8 mouse cellular contexts compared by ENCODE assay signal in genomic region chr11:74830256-74831161, GRCm38 (mm10). TPM values are rescaled to one million over a fixed set of nuclear protein-coding genes. Genes with fewer than 3 reads are reported as not detected.
DNase-seq lines count a peak whose midpoint lies in the region; ATAC-seq and TF ChIP-seq lines count a peak whose summit lies in the region.

Gene Mnt (plus strand): TSS chr11:74830920.

- H3K4me2 ChIP-seq in forebrain, postnatal 0 days (ENCODE audit: low read depth) = peak within 1 kb of the TSS; percentile 78
- H3K4me2 ChIP-seq in lung, embryonic 15.5 days = peak within 1 kb of the TSS; percentile 89

- peak within 1 kb of the TSS; percentile 56 to 80 for H3K4me3 ChIP-seq in MEL (ENCODE audit: control insufficient read depth in 1 of 2, insufficient read depth in 1 of 2, low read depth in 2 of 2, low read length in 2 of 2)
- H3K4me3 ChIP-seq in cerebellum, adult 2 months (replicated peaks; ENCODE audit: insufficient read depth, low read depth, low read length) = peak within 1 kb of the TSS; percentile 92
- peak within 1 kb of the TSS; percentile 99 for H3K4me3 ChIP-seq in forebrain, postnatal 0 days (ENCODE audit: low read depth, low read length)
- H3K4me3 ChIP-seq in lung, embryonic 15.5 days = peak within 1 kb of the TSS; percentile 80

- peak within 1 kb of the TSS; percentile 81 for H3K9ac ChIP-seq in MEL (ENCODE audit: control insufficient read depth, low read depth, low read length, poor library complexity, severe bottlenecking)
- peak within 1 kb of the TSS; percentile 97 for H3K9ac ChIP-seq in forebrain, postnatal 0 days
- H3K9ac ChIP-seq in lung, embryonic 15.5 days = peak within 1 kb of the TSS; percentile 72

- TF ChIP-seq EP300 in MEL (IDR thresholded peaks at IDR 0.05; ENCODE audit: low read depth in 1 of 2, low read length in 2 of 2) = no peak

- peak; percentile 88 for ATAC-seq in forebrain, postnatal 0 days
- peak; percentile 84 for ATAC-seq in lung, embryonic 15.5 days (ENCODE audit: borderline replicate concordance, extremely low read depth, low FRiP score, low TSS enrichment)

- peaks cover 0 to 33% of the 10 kb centered on the region in 2 experiments; a peak in 2 of 4 replicates for H3K36me3 ChIP-seq in MEL (ENCODE audit: control insufficient read depth in 1 of 2, insufficient read depth in 2 of 2, low read length in 2 of 2)
- H3K36me3 ChIP-seq in forebrain, postnatal 0 days (ENCODE audit: insufficient read depth) = no peaks in the 10 kb centered on the region
- no peaks in the 10 kb centered on the region for H3K36me3 ChIP-seq in lung, embryonic 15.5 days

- no peaks in the 10 kb centered on the region for H3K27me3 ChIP-seq in MEL (ENCODE audit: control insufficient read depth in 1 of 2, insufficient read depth in 2 of 2, low read length in 2 of 2)
- H3K27me3 ChIP-seq in cerebellum, adult 2 months (ENCODE audit: control insufficient read depth, insufficient read depth, low read length) = no peaks in the 10 kb centered on the region
- no peaks in the 10 kb centered on the region for H3K27me3 ChIP-seq in forebrain, postnatal 0 days (ENCODE audit: insufficient read depth, low read length)
- H3K27me3 ChIP-seq in lung, embryonic 15.5 days = no peaks in the 10 kb centered on the region

- peak; percentile 100 for DNase-seq in MEL (ENCODE audit: low read depth, low spot score)
- DNase-seq in cerebellum, adult 2 months = peak; percentile 99 to 100
- DNase-seq in forebrain, postnatal 0 days = peak; percentile 99
- peak; percentile 98 for DNase-seq in heart, postnatal 4 days
- DNase-seq in layer of hippocampus, adult 8-10 months (ENCODE audit: low spot score in 2 of 2) = peak; percentile 99
- peak; percentile 100 for DNase-seq in ovary, adult 18-20 months (ENCODE audit: low spot score)
- DNase-seq in thymus, postnatal 0 days (ENCODE audit: low spot score) = peak; percentile 96

- H3K4me1 ChIP-seq in MEL (ENCODE audit: control insufficient read depth in 1 of 2, insufficient read depth in 2 of 2, low read length in 2 of 2) = peaks cover 0 to 36% of the 10 kb centered on the region in 2 experiments; a peak in 3 of 4 replicates
- peaks cover 7% of the 10 kb centered on the region for H3K4me1 ChIP-seq in cerebellum, adult 2 months (ENCODE audit: control insufficient read depth, insufficient read depth, low read length)
- H3K4me1 ChIP-seq in forebrain, postnatal 0 days (ENCODE audit: insufficient read depth) = peaks cover 11% of the 10 kb centered on the region; the same call in 1 of the 2 replicates
- peaks cover 46% of the 10 kb centered on the region for H3K4me1 ChIP-seq in lung, embryonic 15.5 days

- no peak for TF ChIP-seq RAD21 in MEL (IDR thresholded peaks at IDR 0.05; ENCODE audit: low read depth, low read length)

- H3K79me2 ChIP-seq in MEL (ENCODE audit: control insufficient read depth, insufficient read depth, low read length, poor library complexity) = peaks cover 34% of the 10 kb centered on the region

- 1% methylated on average over 70 of the region's 70 CpGs for WGBS in cerebellum, adult 2 months
- 2% methylated on average over 70 of the region's 70 CpGs for WGBS in forebrain, postnatal 0 days
- under 1% methylated on average over 68 of the region's 70 CpGs for WGBS in lung, embryonic 15.5 days

- H3K27ac ChIP-seq in MEL (ENCODE audit: control insufficient read depth, low read depth, low read length) = peak within 1 kb of the TSS; percentile 89
- H3K27ac ChIP-seq in cerebellum, adult 2 months (ENCODE audit: insufficient read depth, low read length) = peak within 1 kb of the TSS; percentile 89
- peak within 1 kb of the TSS; percentile 96 for H3K27ac ChIP-seq in forebrain, postnatal 0 days (ENCODE audit: low read depth, low read length)
- H3K27ac ChIP-seq in lung, embryonic 15.5 days = peak within 1 kb of the TSS; percentile 95

- TF ChIP-seq POLR2A in MEL (IDR thresholded peaks at IDR 0.05; ENCODE audit: control insufficient read depth in 1 of 2, insufficient read depth in 1 of 2, low read depth in 1 of 2, low read length in 2 of 2, poor library complexity in 1 of 2) = peak; percentile 21 to 39; a peak in 1 of 4 replicates
- TF ChIP-seq POLR2A in cerebellum, adult 2 months (IDR thresholded peaks at IDR 0.05; ENCODE audit: borderline replicate concordance, insufficient read depth, low read length) = peak; percentile 58; the same call in 1 of the 2 replicates

- no peaks in the 10 kb centered on the region for H3K9me3 ChIP-seq in MEL (replicated peaks; ENCODE audit: insufficient read depth, low read length)
- H3K9me3 ChIP-seq in forebrain, postnatal 0 days (ENCODE audit: low read length) = no peaks in the 10 kb centered on the region
- H3K9me3 ChIP-seq in lung, embryonic 15.5 days = no peaks in the 10 kb centered on the region

- no peak for TF ChIP-seq CTCF in MEL (IDR thresholded peaks at IDR 0.05 in 2 of 3, conservative IDR thresholded peaks at IDR 0.05 in 1 of 3; ENCODE audit: control insufficient read depth in 1 of 3, insufficient read depth in 1 of 3, low read depth in 2 of 3, low read length in 3 of 3, poor library complexity in 1 of 3, severe bottlenecking in 1 of 3)
- no peak for TF ChIP-seq CTCF in cerebellum, adult 2 months (IDR thresholded peaks at IDR 0.05; ENCODE audit: borderline replicate concordance, insufficient read depth, low read depth, low read length)
- 0 out of 2 replicates have a peak, but pooled peaks have one; percentile 16 for TF ChIP-seq CTCF in forebrain, postnatal 0 days (IDR thresholded peaks at IDR 0.05; ENCODE audit: low read depth)

TF ChIP-seq in MEL, 35 proteins besides CTCF, POLR2A, EP300 and RAD21:
- TF ChIP-seq JUND (IDR thresholded peaks at IDR 0.05; ENCODE audit: low read depth, low read length) (no peak), TCF12 (IDR thresholded peaks at IDR 0.05; ENCODE audit: low read depth, low read length) (no peak; the same call in 1 of the 2 replicates), NELFE (IDR thresholded peaks at IDR 0.05; ENCODE audit: low read depth, low read length) (peak; percentile 82), HCFC1 (IDR thresholded peaks at IDR 0.05; ENCODE audit: low read depth, low read length) (peak; percentile 81), SIN3A (IDR thresholded peaks at IDR 0.05; ENCODE audit: low read length) (peak; percentile 99), MEF2A (IDR thresholded peaks at IDR 0.05; ENCODE audit: extremely low read depth, insufficient replicate concordance, low read depth, low read length, poor library complexity, severe bottlenecking) (no peak), USF2 (IDR thresholded peaks at IDR 0.05; ENCODE audit: borderline replicate concordance in 1 of 2, insufficient read depth in 1 of 2, low read depth in 1 of 2, low read length in 2 of 2) (no peak), MAFK (IDR thresholded peaks at IDR 0.05; ENCODE audit: borderline replicate concordance, low read depth, low read length) (no peak), MAX (IDR thresholded peaks at IDR 0.05; ENCODE audit: low read length) (peak; percentile 96), GABPA (IDR thresholded peaks at IDR 0.05; ENCODE audit: low read depth, low read length) (no peak), UBTF (IDR thresholded peaks at IDR 0.05; ENCODE audit: borderline replicate concordance, insufficient read depth, low read depth, low read length) (no peak; the same call in 1 of the 2 replicates), MYC (IDR thresholded peaks at IDR 0.05; ENCODE audit: low read depth, low read length) (peak; percentile 74), MYB (IDR thresholded peaks at IDR 0.05; ENCODE audit: low read depth, low read length) (no peak), CHD1 (IDR thresholded peaks at IDR 0.05; ENCODE audit: low read depth, low read length) (peak; percentile 97), MAZ (IDR thresholded peaks at IDR 0.05; ENCODE audit: low read depth, low read length) (peak; percentile 99), ZC3H11A (IDR thresholded peaks at IDR 0.05; ENCODE audit: low read depth, low read length) (no peak), USF1 (IDR thresholded peaks at IDR 0.05; ENCODE audit: low read depth, low read length) (peak; percentile 86), ELF1 (IDR thresholded peaks at IDR 0.05; ENCODE audit: low read depth, low read length) (peak; percentile 70; the same call in 1 of the 2 replicates), MXI1 (IDR thresholded peaks at IDR 0.05; ENCODE audit: low read depth, low read length) (peak; percentile 98), GATA1 (IDR thresholded peaks at IDR 0.05; ENCODE audit: low read depth, low read length) (no peak), ETS1 (IDR thresholded peaks at IDR 0.05; ENCODE audit: low read depth, low read length) (peak; percentile 61; the same call in 1 of the 2 replicates), TBP (IDR thresholded peaks at IDR 0.05; ENCODE audit: low read depth, low read length) (peak; percentile 71), E2F4 (IDR thresholded peaks at IDR 0.05; ENCODE audit: borderline replicate concordance, low read depth, low read length) (no peak; the same call in 1 of the 2 replicates)

RNA-seq across cellular contexts. Expression of gene Mnt, which starts in this region (rescaled TPM):
- total RNA-seq in MEL (2012; rRNA removed) = 5.8 and 7.7 TPM in 2 replicates
- 10 to 100 TPM in 1 of 2 experiments, not detected in 1; 37.3 TPM for polyA plus RNA-seq in MEL (2012; ENCODE audit: insufficient read depth in 1 of 2, insufficient read length in 2 of 2, low read depth in 1 of 2, low replicate concordance in 2 of 2, missing spikeins in 1 of 2)
- 17.9 and 18.0 TPM in 2 replicates for polyA plus RNA-seq in cerebellum, adult 2 months (2012; rRNA removed)
- 14.2 and 15.9 TPM in 2 replicates for total RNA-seq in forebrain, postnatal 0 days (2014; rRNA removed)
- 6.8 and 8.1 TPM in 2 replicates for polyA plus RNA-seq in forebrain, postnatal 0 days (2015; fragmentation: Nextera tagmentation; extraction: Ambion mirVana)
- 10 to 100 TPM; 14.8 to 15.7 TPM for total RNA-seq in heart, postnatal 4 days (2021)
- 10 to 100 TPM; 33.0 to 41.6 (median 35.6) TPM for total RNA-seq in layer of hippocampus, adult 8-10 months (2022)
- 3.7 and 4.5 TPM in 2 replicates for polyA plus RNA-seq in lung, embryonic 15.5 days (2015; fragmentation: Nextera tagmentation; extraction: Ambion mirVana)
- polyA plus RNA-seq in thymus, postnatal 0 days (2015; fragmentation: Nextera tagmentation; extraction: Ambion mirVana) = 4.9 and 5.8 TPM in 2 replicates

Comparison
In these comparisons a context has a peak if more than half of its experiments do, and no peak if none do; other contexts are left out.
1. Peak in every context shown above with its lines: DNase-seq, ATAC-seq, H3K4me3 ChIP-seq and H3K27ac ChIP-seq.